Mouse (Mus musculus) hindbrain, postnatal 0 days (tissue): ENCODE measurements around the gene Psmd9. TPM values are rescaled to one million over a fixed set of nuclear protein-coding genes. Genes with fewer than 3 reads are reported as not detected.

Experiments used
- ATAC-seq: fragments of 200-750 bp; cut with Nextera tagmentation; 2 replicates; pipeline ENCODE4 v1.8.0; 2017; ENCODE audit warnings: mild to moderate bottlenecking, moderate TSS enrichment, moderate library complexity
- DNase-seq: peaks from one replicate; pipeline ENCODE4 v3.0.0-alpha.2; 2015; ENCODE audit warnings: low spot score
- H3K27ac ChIP-seq: fragments of 300-500 bp; sonication (generic); 2 replicates; pipeline ENCODE4 v1.5.1; 2014; ENCODE audit warnings: mild to moderate bottlenecking
- H3K27me3 ChIP-seq: fragments of 300-500 bp; sonication (generic); 2 replicates; pipeline ENCODE4 v1.6.1; 2014; ENCODE audit warnings: low read length, mixed read lengths; ENCODE audit not compliant: insufficient read depth
- H3K36me3 ChIP-seq: fragments of 300-500 bp; sonication (generic); 2 replicates; pipeline ENCODE4 v1.6.1; 2014; ENCODE audit warnings: low read length, mixed read lengths; ENCODE audit not compliant: insufficient read depth
- H3K4me1 ChIP-seq: fragments of 300-500 bp; sonication (generic); 2 replicates; pipeline ENCODE4 v1.6.1; 2014; ENCODE audit warnings: antibody characterized with exemption, low read length, mixed read lengths; ENCODE audit not compliant: insufficient read depth
- H3K4me2 ChIP-seq: fragments of 300-500 bp; sonication (generic); 2 replicates; pipeline ENCODE4 v1.6.1; 2014; ENCODE audit warnings: low read depth, mild to moderate bottlenecking, low read length, moderate library complexity, mixed read lengths
- H3K4me3 ChIP-seq: fragments of 300-500 bp; sonication (generic); 2 replicates; pipeline ENCODE4 v1.5.1; 2014; ENCODE audit warnings: low read length
- H3K9ac ChIP-seq: fragments of 300-500 bp; sonication (generic); replicated peaks from 2 replicates; pipeline ENCODE4 v1.6.1; 2014; ENCODE audit warnings: mild to moderate bottlenecking, low read length, moderate library complexity, mixed read lengths
- H3K9me3 ChIP-seq: fragments of 300-500 bp; sonication (generic); 2 replicates; pipeline ENCODE4 v1.6.1; 2016; ENCODE audit warnings: low read length, mixed read lengths
- CTCF ChIP-seq: IDR thresholded peaks from 2 replicates; pipeline ENCODE4 v1.5.1; 2016; ENCODE audit warnings: antibody characterized with exemption, control low read depth, low read depth
- WGBS: fragments of 180-500 bp; shearing (Covaris S2); extraction: QIAGEN DNeasy Blood & Tissue Kit; methylation state at CpG from one replicate; pipeline ENCODE4 v1.1.7; 2014; 5-methylcytosine and 5-hydroxymethylcytosine counted together
- polyA plus RNA-seq: library from polyadenylated mRNA; unstranded; fragments of >200 nt; fragmentation: Nextera tagmentation; extraction: Ambion mirVana; gene quantifications from 2 replicates; pipeline ENCODE4 v1.2.1, GENCODE M21; 2015
- total RNA-seq: library from RNA; depleted of rRNA; stranded (reverse); fragments of >200 nt; gene quantifications from 2 replicates; pipeline ENCODE4 v1.2.3, GENCODE M21; 2014; rRNA removed

Psmd9 gene
- total RNA-seq (28.5 and 30.8 TPM in 2 replicates), polyA plus RNA-seq (86.1 and 87.2 TPM in 2 replicates)

- ATAC-seq (no peak), DNase-seq (no peak)
- TF ChIP-seq CTCF: no peak
- H3K4me1 ChIP-seq: no peaks in the 10 kb centered on the region
- no peak within 1 kb of the TSS for H3K4me2 ChIP-seq
- peaks cover 18% of the 10 kb centered on the region for H3K36me3 ChIP-seq
- WGBS: 78% methylated on average over 5 of the region's 5 CpGs
- H3K4me3 ChIP-seq: no peak within 1 kb of the TSS
- no peaks in the 10 kb centered on the region for H3K9me3 ChIP-seq
- H3K27ac ChIP-seq: no peak within 1 kb of the TSS
- H3K27me3 ChIP-seq: no peaks in the 10 kb centered on the region
- H3K9ac ChIP-seq: no peak within 1 kb of the TSS
Measured at GRCm38 (mm10) chr5:123169284-123169683, at the start of gene Psmd9. Gene Psmd9 (plus strand): TSS chr5:123169413.

GRCm38 (mm10) chr5:123120624-123121215, 48.5 kb upstream of the Psmd9 start:
- 45% methylated on average over 7 of the region's 7 CpGs for WGBS
- ATAC-seq (no peak), DNase-seq (no peak)
- no peaks in the 10 kb centered on the region for H3K9me3 ChIP-seq
- no peak overlapping the region for H3K4me3 ChIP-seq
- H3K4me1 ChIP-seq: no peaks in the 10 kb centered on the region
- H3K4me2 ChIP-seq: no peak overlapping the region
- no peaks in the 10 kb centered on the region for H3K27me3 ChIP-seq
- H3K36me3 ChIP-seq: no peaks in the 10 kb centered on the region
- no peak for TF ChIP-seq CTCF
- no peak overlapping the region for H3K27ac ChIP-seq
- no peak overlapping the region for H3K9ac ChIP-seq

- H3K4me2 ChIP-seq: no peak overlapping the region
- no peak for DNase-seq
- peak; percentile 56 for TF ChIP-seq CTCF
- H3K4me1 ChIP-seq: no peaks in the 10 kb centered on the region
- no peaks in the 10 kb centered on the region for H3K27me3 ChIP-seq
- no peaks in the 10 kb centered on the region for H3K36me3 ChIP-seq
- ATAC-seq: no peak
- H3K9ac ChIP-seq: no peak overlapping the region
- 90% methylated on average over 4 of the region's 4 CpGs for WGBS
- no peak overlapping the region for H3K4me3 ChIP-seq
- no peaks in the 10 kb centered on the region for H3K9me3 ChIP-seq
- H3K27ac ChIP-seq: no peak overlapping the region
Measured at GRCm38 (mm10) chr5:123122181-123122580, 47.0 kb upstream of the Psmd9 start.

GRCm38 (mm10) chr5:123125105-123125504, 44.1 kb upstream of the Psmd9 start:
- H3K9me3 ChIP-seq: no peaks in the 10 kb centered on the region
- 86% methylated on average over 6 of the region's 6 CpGs for WGBS
- ATAC-seq (no peak), DNase-seq (no peak)
- H3K27me3 ChIP-seq: no peaks in the 10 kb centered on the region
- H3K4me1 ChIP-seq: no peaks in the 10 kb centered on the region
- H3K9ac ChIP-seq: no peak overlapping the region
- TF ChIP-seq CTCF: no peak
- H3K27ac ChIP-seq: no peak overlapping the region
- H3K36me3 ChIP-seq: no peaks in the 10 kb centered on the region; the same call in 1 of the 2 replicates
- H3K4me2 ChIP-seq: no peak overlapping the region
- H3K4me3 ChIP-seq: no peak overlapping the region

- no peaks in the 10 kb centered on the region; the same call in 1 of the 2 replicates for H3K36me3 ChIP-seq
- H3K9ac ChIP-seq: no peak overlapping the region
- DNase-seq (no peak), ATAC-seq (peak; percentile 18; the same call in 1 of the 2 replicates)
- TF ChIP-seq CTCF: no peak
- WGBS: 84% methylated on average over 18 of the region's 18 CpGs
- no peaks in the 10 kb centered on the region for H3K27me3 ChIP-seq
- H3K9me3 ChIP-seq: no peaks in the 10 kb centered on the region
- no peaks in the 10 kb centered on the region for H3K4me1 ChIP-seq
- H3K4me3 ChIP-seq: no peak overlapping the region
- no peak overlapping the region for H3K4me2 ChIP-seq
- H3K27ac ChIP-seq: no peak overlapping the region
Measured at GRCm38 (mm10) chr5:123125638-123126406, 43.4 kb upstream of the Psmd9 start.

- no peaks in the 10 kb centered on the region for H3K27me3 ChIP-seq
- H3K36me3 ChIP-seq: no peaks in the 10 kb centered on the region; the same call in 1 of the 2 replicates
- TF ChIP-seq CTCF: no peak
- H3K4me2 ChIP-seq: no peak overlapping the region
- H3K27ac ChIP-seq: no peak overlapping the region
- H3K4me3 ChIP-seq: no peak overlapping the region
- ATAC-seq (no peak), DNase-seq (no peak)
- no peak overlapping the region for H3K9ac ChIP-seq
- WGBS: 82% methylated on average over 6 of the region's 6 CpGs
- no peaks in the 10 kb centered on the region; the same call in 1 of the 2 replicates for H3K4me1 ChIP-seq
- H3K9me3 ChIP-seq: no peaks in the 10 kb centered on the region
Measured at GRCm38 (mm10) chr5:123127031-123127430, 42.2 kb upstream of the Psmd9 start.
